Mouse (Mus musculus) lung, adult 2 months (tissue): Measurements from ENCODE around the gene D11Wsu47e. TPM values are rescaled to one million over a fixed set of nuclear protein-coding genes. Genes with fewer than 3 reads are reported as not detected.

Experiments used
- DNase-seq: peaks from one replicate; pipeline ENCODE4 v3.0.0; 2022
- H3K4me1 ChIP-seq: fragments of 200-500 bp; 2 replicates; pipeline ENCODE4 v1.6.1; 2011; ENCODE audit warnings: low read length; ENCODE audit not compliant: control insufficient read depth, insufficient read depth
- H3K4me3 ChIP-seq: fragments of 200-500 bp; replicated peaks from 2 replicates; pipeline ENCODE3; 2011; ENCODE audit warnings: low read depth, mild to moderate bottlenecking, control low read depth, low read length; ENCODE audit errors: extremely low read depth
- CTCF ChIP-seq: fragments of 200-500 bp; IDR thresholded peaks from 2 replicates; pipeline ENCODE4 v1.5.1; 2011; ENCODE audit warnings: mild to moderate bottlenecking, low read length, control low read depth; ENCODE audit not compliant: insufficient read depth
- POLR2A ChIP-seq: fragments of 200-500 bp; IDR thresholded peaks from 2 replicates; pipeline ENCODE4 v1.6.1; 2011; ENCODE audit warnings: low read depth, mild to moderate bottlenecking, control low read depth, low read length, borderline replicate concordance; ENCODE audit errors: extremely low read depth
- WGBS: fragments of 180-500 bp; shearing (Covaris S2); methylation state at CpG from one replicate; pipeline ENCODE4 v1.1.7; 2018; 5-methylcytosine and 5-hydroxymethylcytosine counted together
- polyA plus RNA-seq: library from polyadenylated mRNA; depleted of rRNA; stranded (reverse); fragments of >200 nt; gene quantifications from 2 replicates; pipeline ENCODE4 v1.2.3, GENCODE M21; 2012

D11Wsu47e gene
- polyA plus RNA-seq, 1 experiment = 7.1 TPM

DNA sequence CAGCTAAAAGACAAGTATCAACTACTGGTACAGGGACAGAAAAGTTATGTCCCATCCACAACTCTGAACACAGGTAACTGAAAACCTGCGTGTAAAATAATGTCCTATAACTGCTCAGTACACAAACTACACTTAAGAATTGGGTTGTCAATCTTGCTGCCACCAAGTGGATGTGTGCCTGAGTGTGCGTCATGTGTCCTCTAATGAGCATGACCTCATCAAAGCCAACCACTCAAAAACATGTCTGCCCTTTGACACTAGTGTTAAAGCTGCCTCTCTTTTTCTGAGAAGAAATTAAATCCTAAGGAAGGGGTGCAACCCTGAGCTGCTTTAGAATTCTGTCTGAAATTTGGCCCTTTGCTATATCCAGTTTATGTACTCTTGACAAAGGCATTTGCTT, 19.9 kb upstream of the D11Wsu47e start:
- Histone ChIP-seq H3K4me1 (peaks cover 16% of the 10 kb centered on the region), H3K4me3 (no peak overlapping the region)
- WGBS = 58% methylated on average over 2 of the region's 2 CpGs
- DNase-seq = no peak
- TF ChIP-seq POLR2A (no peak), CTCF (no peak)

DNA sequence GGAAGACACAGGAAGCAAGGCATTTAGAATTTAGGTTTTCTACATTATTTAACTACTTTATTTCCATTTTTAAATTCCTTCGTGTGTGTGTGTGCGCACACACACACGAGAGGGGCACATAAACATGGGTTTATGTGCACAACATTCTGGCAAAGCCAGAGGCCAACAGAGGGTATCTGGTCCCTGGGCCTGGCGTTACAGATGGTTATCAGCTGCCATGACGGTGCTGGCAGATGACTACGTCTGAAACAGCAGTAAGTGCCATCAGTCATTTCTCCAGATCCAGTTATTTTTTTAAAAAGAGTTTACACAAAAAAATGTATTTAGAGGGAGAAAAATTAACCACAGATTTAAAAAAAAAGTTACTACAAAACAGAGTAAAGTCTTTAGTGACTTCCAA, 18.0 kb upstream of the D11Wsu47e start:
- no peak for TF ChIP-seq CTCF
- no peak for TF ChIP-seq POLR2A
- 47% methylated on average over 6 of the region's 6 CpGs for WGBS
- Histone ChIP-seq H3K4me3 (no peak overlapping the region), H3K4me1 (peaks cover 16% of the 10 kb centered on the region)
- no peak for DNase-seq

DNA sequence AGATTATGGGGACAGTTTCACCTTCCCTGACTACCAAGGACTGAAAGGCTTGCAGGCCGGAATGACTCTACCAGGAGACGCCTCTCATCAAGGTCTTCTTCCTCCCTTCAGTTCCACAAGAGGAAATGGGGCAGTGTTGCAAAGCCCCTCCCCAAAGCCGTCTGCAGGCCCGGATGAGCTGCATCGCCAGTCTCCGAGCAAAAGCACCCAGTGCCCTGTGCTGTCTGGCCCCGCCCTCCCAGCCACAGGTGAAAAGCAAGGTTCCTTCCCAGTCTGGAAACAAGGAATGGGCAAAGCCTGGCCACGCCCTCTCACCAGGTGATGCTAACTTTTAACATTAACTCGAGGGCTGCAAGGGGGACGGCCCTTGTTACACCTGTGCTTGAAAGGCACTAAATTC, 17.6 kb upstream of the D11Wsu47e start:
- no peak for DNase-seq
- 30% methylated on average over 10 of the region's 10 CpGs for WGBS
- H3K4me3 ChIP-seq = no peak overlapping the region
- TF ChIP-seq POLR2A = no peak
- TF ChIP-seq CTCF = no peak
- H3K4me1 ChIP-seq = peaks cover 16% of the 10 kb centered on the region

DNA sequence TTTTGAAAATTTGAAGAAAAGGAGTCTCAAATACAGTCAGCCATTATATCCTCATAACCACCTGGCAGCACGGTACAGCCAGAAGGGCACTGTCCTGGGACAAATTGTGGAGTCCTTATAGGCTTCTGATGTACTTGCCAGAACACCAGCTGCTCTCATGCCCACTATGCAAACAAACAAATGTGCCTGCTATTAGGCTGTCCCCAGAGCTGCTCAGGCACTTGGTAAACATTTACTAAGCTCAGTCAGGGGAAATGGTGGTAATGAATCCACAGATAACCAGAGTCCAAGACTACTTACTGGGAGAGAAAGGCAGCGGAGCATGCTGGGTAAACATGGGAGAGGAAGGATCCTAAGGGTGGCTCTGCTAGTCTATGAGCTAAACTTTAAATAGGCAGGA, 17.1 kb upstream of the D11Wsu47e start:
- TF ChIP-seq POLR2A (no peak), CTCF (no peak)
- WGBS = 50% methylated on average over 2 of the region's 2 CpGs
- no peak overlapping the region for H3K4me3 ChIP-seq
- DNase-seq = no peak
- H3K4me1 ChIP-seq = peaks cover 16% of the 10 kb centered on the region

DNA sequence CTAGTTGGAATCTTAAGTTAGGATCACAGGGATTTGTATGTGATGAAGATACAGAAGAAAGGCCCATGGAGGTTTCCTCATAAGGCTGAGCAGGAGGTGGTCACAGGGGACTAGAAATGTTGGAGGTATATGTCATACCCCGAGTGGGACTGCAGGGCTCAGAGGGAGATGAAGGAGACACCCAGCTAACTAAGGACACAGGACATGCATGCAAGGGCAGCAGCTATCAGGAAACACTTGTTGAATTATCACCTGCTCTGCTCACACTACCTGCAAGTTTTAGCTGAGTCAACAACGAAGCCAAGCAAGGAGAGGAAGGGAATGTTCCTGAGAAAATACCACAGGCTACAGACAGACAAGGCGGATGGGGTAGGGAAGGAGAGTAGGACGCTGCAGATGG, 16.5 kb upstream of the D11Wsu47e start:
- 63% methylated on average over 4 of the region's 4 CpGs for WGBS
- Histone ChIP-seq H3K4me1 (peaks cover 16% of the 10 kb centered on the region), H3K4me3 (no peak overlapping the region)
- no peak for DNase-seq
- TF ChIP-seq CTCF (no peak), POLR2A (no peak)

DNA sequence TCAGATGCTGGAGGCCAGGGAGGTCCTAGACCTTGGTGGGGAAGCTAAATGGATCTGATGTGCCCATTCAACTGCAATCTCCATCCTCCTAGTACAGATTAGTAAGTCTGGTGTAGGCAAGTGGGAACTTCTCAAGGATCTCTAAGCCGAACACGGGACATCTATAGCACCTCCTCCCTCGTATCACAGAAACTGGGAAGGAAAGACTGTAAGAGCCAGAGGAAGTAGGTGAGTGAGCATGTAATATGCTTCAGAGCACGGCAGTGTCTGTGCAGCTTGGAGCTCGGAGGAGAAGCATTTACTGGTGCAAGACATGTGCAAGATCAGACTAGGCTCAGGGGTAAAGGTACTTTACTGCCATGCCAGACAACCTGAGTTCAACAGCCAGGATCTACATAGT, 15.4 kb upstream of the D11Wsu47e start:
- Histone ChIP-seq H3K4me1 (peaks cover 16% of the 10 kb centered on the region), H3K4me3 (no peak overlapping the region)
- DNase-seq = no peak
- no peak for TF ChIP-seq CTCF
- no peak for TF ChIP-seq POLR2A
- 67% methylated on average over 5 of the region's 5 CpGs for WGBS

DNA sequence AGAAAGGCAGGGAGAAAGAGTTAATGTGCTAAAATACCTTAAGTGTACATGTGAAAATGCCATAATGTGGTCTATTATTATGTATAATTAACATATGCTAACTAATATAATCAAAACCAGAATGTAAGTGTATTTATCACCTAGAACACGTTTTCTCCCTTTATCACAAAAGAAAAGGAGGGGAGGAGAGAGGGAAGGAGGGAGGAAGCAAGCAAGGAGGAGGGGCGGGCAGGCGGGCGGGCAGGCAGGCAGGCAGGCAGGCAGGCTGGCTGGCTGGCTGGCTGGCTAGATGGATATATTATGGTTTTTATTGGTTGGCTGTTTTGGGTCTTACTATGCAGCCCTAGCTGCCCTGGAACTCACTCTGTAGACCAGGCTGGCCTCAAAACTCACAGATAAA, 14.5 kb upstream of the D11Wsu47e start:
- 80% methylated on average over 4 of the region's 4 CpGs for WGBS
- TF ChIP-seq CTCF (no peak), POLR2A (no peak)

DNA sequence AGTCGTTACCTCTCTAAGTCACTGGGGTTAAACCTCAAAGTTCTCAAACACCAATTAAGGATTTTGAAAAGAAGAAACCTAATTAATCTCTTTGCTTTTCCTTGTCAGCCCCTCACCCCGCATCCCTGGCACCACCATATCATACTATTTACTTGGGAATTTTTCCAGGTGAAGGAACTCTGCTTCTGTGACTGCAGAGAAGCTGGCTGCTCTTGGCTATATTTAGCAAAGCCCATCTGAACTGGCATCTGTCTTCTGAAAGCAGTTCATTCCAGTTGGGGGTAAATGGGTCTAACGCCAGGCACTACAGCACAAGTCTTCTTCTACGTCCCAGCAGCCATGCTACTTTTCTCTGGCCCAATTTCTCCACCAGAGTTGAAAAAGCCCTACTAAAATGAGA, 10.6 kb upstream of the D11Wsu47e start:
- TF ChIP-seq POLR2A (no peak), CTCF (no peak)
- no peak overlapping the region for H3K4me3 ChIP-seq
- WGBS = 80% methylated on average over 4 of the region's 4 CpGs
- peaks cover 3% of the 10 kb centered on the region; the same call in 1 of the 2 replicates for H3K4me1 ChIP-seq
- DNase-seq = no peak

More for the DNA sequence above, 14.5 kb upstream of the D11Wsu47e start:
- Histone ChIP-seq H3K4me1 (peaks cover 16% of the 10 kb centered on the region), H3K4me3 (no peak overlapping the region)
- no peak for DNase-seq

DNA sequence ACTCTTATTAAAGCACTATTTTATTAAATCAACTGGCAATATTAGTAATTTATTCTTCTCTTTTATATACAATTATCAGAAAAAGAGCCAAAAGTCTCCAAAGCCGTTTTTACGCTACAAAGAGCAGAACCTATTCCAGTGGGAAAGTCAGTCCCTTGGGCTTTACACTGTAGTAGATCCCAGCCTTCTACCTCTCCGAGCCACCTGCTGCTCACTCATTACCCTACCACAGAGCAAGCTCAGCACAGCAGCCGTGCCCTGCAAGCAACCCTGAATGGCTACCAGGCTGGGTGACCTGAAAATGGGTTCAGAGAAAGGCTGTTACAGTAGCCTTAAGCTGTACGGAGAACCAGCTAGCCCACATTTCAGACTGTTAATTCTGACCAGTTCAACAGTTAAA, 9.6 kb upstream of the D11Wsu47e start:
- Histone ChIP-seq H3K4me3 (no peak overlapping the region), H3K4me1 (peaks cover 5% of the 10 kb centered on the region; the same call in 1 of the 2 replicates)
- TF ChIP-seq POLR2A (no peak), CTCF (no peak)
- WGBS = 89% methylated on average over 5 of the region's 5 CpGs
- no peak for DNase-seq

DNA sequence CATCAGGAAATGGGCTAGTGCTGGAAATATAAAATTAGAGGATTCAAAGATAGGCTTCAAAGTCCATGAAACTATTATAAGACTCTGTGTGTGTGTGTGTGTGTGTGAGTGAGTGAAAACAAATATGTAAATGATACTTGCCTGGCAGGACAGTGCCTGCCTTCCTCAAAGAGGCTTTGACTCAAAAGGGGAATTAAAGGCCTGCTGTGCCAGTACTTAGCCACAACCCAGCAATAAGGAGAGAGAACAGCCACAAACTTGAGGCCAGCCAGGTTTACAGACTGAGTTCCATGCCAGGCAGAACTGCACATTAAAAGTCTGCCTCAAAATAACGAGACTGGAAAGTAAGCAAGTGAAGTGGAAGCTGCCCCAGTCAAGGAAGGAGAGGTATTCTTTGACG, 7.4 kb upstream of the D11Wsu47e start:
- DNase-seq = no peak
- WGBS = 60% methylated on average over 2 of the region's 2 CpGs
- H3K4me1 ChIP-seq = peaks cover 5% of the 10 kb centered on the region; the same call in 1 of the 2 replicates
- no peak overlapping the region for H3K4me3 ChIP-seq
- TF ChIP-seq POLR2A (no peak), CTCF (no peak)

DNA sequence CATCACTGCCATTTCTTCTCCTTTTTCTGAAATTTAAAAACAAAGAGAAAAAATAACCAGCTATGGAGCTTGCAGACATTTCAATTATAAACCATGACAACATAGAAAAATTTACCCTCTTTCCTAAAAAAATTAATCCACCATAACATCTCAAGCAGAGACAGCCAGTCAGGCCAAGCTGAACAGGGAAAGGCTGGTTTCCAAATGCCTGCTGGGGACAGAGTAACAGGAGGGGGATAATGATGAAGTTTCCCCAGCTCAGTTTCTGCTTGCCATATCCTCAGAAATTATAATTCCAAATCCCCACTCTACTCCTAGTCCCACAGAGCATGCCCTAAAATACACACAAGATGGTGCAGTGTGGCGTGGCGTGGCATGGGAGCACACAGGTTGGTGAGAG, 6.8 kb upstream of the D11Wsu47e start:
- TF ChIP-seq CTCF (no peak), POLR2A (no peak)
- no peak overlapping the region for H3K4me3 ChIP-seq
- peaks cover 5% of the 10 kb centered on the region; the same call in 1 of the 2 replicates for H3K4me1 ChIP-seq
- no peak for DNase-seq
- 92% methylated on average over 2 of the region's 2 CpGs for WGBS
